Mouse (Mus musculus) heart, postnatal 0 days (tissue): ENCODE results near the gene Stpg3.

Experiments
- CTCF ChIP-seq: IDR thresholded peaks from 2 replicates; pipeline ENCODE4 v1.5.1; 2016; ENCODE audit warnings: antibody characterized with exemption, control low read depth, low read depth
- EP300 ChIP-seq: IDR thresholded peaks from 2 replicates; pipeline ENCODE4 v1.6.1; 2016; ENCODE audit warnings: antibody characterized with exemption, low read depth

DNA sequence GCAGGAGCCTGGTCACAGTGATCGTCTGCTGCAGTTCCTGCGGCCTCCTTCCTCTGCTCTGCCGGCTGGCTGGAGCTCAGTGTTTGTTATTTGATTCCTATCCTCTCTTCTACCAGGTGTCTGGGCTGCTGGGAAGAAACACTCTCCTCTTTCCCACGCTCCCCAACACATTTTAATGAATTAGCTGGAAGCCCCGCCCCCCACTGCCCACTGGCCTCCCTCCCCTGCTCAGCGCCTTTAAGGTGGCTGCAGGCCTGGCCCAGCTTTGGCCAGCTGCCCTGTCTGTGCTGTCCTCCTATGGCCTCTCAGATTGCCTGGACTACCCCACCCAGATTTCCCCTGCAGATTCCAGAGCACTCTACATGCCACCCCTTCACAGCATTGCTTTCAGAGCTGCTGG is 36.8 kb downstream of the Stpg3 start:
- TF ChIP-seq CTCF (no peak), EP300 (no peak)
